Mouse (Mus musculus): ENCODE data around the gene Fam83g.

DNA sequence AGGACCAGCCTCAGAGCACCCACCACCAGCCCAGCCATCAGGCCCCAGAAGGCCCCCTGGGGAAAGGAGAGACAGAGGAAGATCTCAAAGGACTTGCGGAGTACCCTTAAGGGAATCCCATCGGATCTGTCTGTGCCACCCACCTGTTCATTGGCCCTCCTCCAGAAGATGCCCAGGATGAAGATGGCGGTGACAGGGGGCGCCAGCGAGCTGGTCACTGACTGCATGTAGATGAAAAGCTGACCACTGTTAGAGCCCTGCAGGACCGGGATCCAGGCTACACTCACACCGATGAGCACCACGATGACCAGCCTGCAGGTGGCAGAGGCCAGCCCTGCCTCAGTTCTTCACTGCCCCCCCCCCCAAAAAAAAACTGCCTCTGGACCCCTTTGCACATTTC lies 10.2 kb upstream of the Fam83g start:
- no peak for TF ChIP-seq CTCF (IDR thresholded peaks at IDR 0.05; ENCODE audit: borderline replicate concordance, insufficient read depth, low read length)
- no peak for TF ChIP-seq POLR2A (IDR thresholded peaks at IDR 0.05; ENCODE audit: low read depth, low read length)

Measured in embryonic fibroblast, embryonic 13.5 days (primary cell).